Mouse (Mus musculus) midbrain, embryonic 13.5 days (tissue): ENCODE results near the gene Kif26b. TPM values are rescaled to one million over a fixed set of nuclear protein-coding genes. Genes with fewer than 3 reads are reported as not detected.

Source experiments
- ATAC-seq: fragments of 200-750 bp; cut with Nextera tagmentation; 2 replicates; pipeline ENCODE4 v1.8.0; 2017; ENCODE audit warnings: mild to moderate bottlenecking, moderate TSS enrichment, moderate library complexity
- H3K27ac ChIP-seq: fragments of 300-500 bp; sonication (generic); 2 replicates; pipeline ENCODE4 v1.5.1; 2015; ENCODE audit warnings: inconsistent platforms, mild to moderate bottlenecking, moderate library complexity
- H3K27me3 ChIP-seq: fragments of 300-500 bp; sonication (generic); 2 replicates; pipeline ENCODE4 v1.6.1; 2015; ENCODE audit warnings: mild to moderate bottlenecking, inconsistent platforms
- H3K36me3 ChIP-seq: fragments of 300-500 bp; sonication (generic); 2 replicates; pipeline ENCODE4 v1.6.1; 2015; ENCODE audit warnings: mild to moderate bottlenecking, inconsistent platforms
- H3K4me1 ChIP-seq: fragments of 300-500 bp; sonication (generic); replicated peaks from 2 replicates; pipeline ENCODE4 v1.6.1; 2015; ENCODE audit warnings: inconsistent platforms
- H3K4me2 ChIP-seq: fragments of 300-500 bp; sonication (generic); replicated peaks from 2 replicates; pipeline ENCODE4 v1.6.1; 2015; ENCODE audit warnings: moderate library complexity, mild to moderate bottlenecking, inconsistent platforms
- H3K4me3 ChIP-seq: fragments of 300-500 bp; sonication (generic); replicated peaks from 2 replicates; pipeline ENCODE4 v1.5.1; 2015; ENCODE audit warnings: mild to moderate bottlenecking, inconsistent platforms
- H3K9ac ChIP-seq: fragments of 300-500 bp; sonication (generic); replicated peaks from 2 replicates; pipeline ENCODE4 v1.6.1; 2015; ENCODE audit warnings: mild to moderate bottlenecking, inconsistent platforms
- H3K9me3 ChIP-seq: fragments of 300-500 bp; sonication (generic); 2 replicates; pipeline ENCODE4 v1.6.1; 2016; ENCODE audit warnings: mild to moderate bottlenecking, inconsistent platforms
- WGBS: fragments of 180-500 bp; shearing (Covaris S2); methylation state at CpG from one replicate; pipeline ENCODE4 v1.1.7; 2015; 5-methylcytosine and 5-hydroxymethylcytosine counted together
- polyA plus RNA-seq: library from polyadenylated mRNA; unstranded; fragments of >200 nt; fragmentation: Nextera tagmentation; extraction: Ambion mirVana; gene quantifications from 2 replicates; pipeline ENCODE4 v1.2.1, GENCODE M21; 2015

Gene Kif26b
- polyA plus RNA-seq, 1 experiment from 2014 or later, result 5.7 TPM

- H3K9ac ChIP-seq, result no peak overlapping the region
- H3K27me3 ChIP-seq, result no peaks in the 10 kb centered on the region
- 91% methylated on average over 8 of the region's 8 CpGs for WGBS
- H3K9me3 ChIP-seq, result no peaks in the 10 kb centered on the region; the same call in 1 of the 2 replicates
- no peak overlapping the region for H3K4me2 ChIP-seq
- no peak overlapping the region for H3K4me3 ChIP-seq
- ATAC-seq, result no peak
- no peak overlapping the region for H3K27ac ChIP-seq
- H3K4me1 ChIP-seq, result peaks cover 9% of the 10 kb centered on the region
- peaks cover 4% of the 10 kb centered on the region; the same call in 1 of the 2 replicates for H3K36me3 ChIP-seq
These were observed 14.3 kb downstream of the Kif26b start for GRCm38 (mm10) chr1:178542990-178543944.

DNA sequence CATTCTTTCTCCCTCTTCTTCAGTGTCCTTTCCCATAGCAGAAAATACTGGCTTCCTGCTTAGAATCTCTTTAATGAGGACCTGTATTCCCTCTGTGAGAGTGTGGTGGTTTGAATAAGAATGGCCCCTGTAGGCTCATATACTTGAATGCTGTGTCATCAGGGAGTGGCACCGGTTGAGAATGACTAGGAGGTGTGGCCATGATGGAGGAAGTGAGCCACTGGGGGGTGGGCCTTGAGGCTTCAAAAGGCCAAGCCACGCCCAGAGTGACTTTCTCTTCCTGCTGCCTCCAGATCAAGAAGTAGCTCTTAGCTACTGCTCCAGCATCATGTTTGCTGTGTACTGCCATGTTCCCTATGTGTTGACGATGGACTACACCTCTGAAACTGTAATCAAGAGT, 15.7 kb downstream of the Kif26b start:
- peaks cover 4% of the 10 kb centered on the region; the same call in 1 of the 2 replicates for H3K36me3 ChIP-seq
- H3K4me2 ChIP-seq, result no peak overlapping the region
- no peaks in the 10 kb centered on the region for H3K27me3 ChIP-seq
- H3K4me1 ChIP-seq, result peaks cover 9% of the 10 kb centered on the region
- ATAC-seq, result no peak
- WGBS, result 75% methylated on average over 3 of the region's 3 CpGs
- no peaks in the 10 kb centered on the region; the same call in 1 of the 2 replicates for H3K9me3 ChIP-seq
- no peak overlapping the region for H3K9ac ChIP-seq
- no peak overlapping the region for H3K4me3 ChIP-seq
- no peak overlapping the region for H3K27ac ChIP-seq

DNA sequence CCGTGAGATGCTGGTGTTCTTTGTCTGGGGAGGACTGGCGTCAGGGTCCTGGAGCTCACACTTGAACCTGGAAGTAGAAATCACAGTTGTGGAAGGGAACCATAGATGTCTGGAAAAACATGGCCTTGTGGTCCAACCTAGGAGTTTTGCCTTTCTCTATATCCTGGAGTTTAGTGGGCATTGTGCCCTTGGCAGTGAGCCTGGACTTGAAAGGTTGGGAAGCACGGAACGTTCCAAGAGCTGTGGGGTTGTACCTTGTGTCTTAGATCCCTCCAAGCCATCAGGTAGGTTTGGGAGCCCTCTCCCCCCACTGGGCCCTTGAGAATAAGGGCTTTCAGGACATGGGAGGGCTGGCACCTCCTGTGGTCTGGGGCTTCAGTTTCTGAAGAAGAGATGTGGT, 20.7 kb downstream of the Kif26b start:
- Histone ChIP-seq H3K4me1 (peaks cover 23% of the 10 kb centered on the region), H3K36me3 (peaks cover 4% of the 10 kb centered on the region; the same call in 1 of the 2 replicates), H3K27ac (no peak overlapping the region), H3K4me2 (no peak overlapping the region), H3K9ac (no peak overlapping the region), H3K9me3 (no peaks in the 10 kb centered on the region), H3K27me3 (no peaks in the 10 kb centered on the region), H3K4me3 (no peak overlapping the region)
- ATAC-seq, result no peak
- WGBS, result 90% methylated on average over 4 of the region's 4 CpGs

DNA sequence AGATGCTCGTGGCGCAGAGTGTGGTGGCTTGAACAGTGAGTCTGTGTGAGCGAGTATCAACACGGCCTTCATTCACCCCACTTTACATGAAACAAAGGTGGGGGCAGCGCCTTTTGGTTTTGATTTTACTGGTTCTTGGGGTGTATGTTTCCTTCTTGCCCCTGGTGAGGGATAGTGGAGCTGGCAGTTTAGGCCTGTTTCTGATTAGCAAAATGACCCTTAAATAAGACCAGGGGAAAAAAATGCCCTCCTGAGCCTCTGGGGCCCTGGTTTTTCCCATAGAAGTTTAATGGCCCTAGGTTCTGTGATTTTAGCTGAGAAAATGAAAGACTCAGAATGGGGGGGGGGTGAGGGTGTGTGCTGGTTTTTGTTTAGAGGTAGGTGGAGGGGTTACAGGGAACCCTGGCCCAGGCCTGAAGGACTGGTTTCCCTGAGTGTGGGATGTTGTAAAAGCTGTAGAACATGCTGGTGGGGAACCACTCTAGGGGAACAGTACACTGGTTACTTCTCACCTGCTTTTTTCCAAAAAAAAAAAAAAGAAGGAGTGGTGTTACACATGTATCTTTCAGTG, 21.6 kb downstream of the Kif26b start:
- whole genome bisulfite sequencing, result 89% methylated on average over 5 of the region's 5 CpGs
- H3K36me3 ChIP-seq, result no peaks in the 10 kb centered on the region
- ATAC-seq, result no peak
- H3K9ac ChIP-seq, result no peak overlapping the region
- H3K27ac ChIP-seq, result no peak overlapping the region
- no peaks in the 10 kb centered on the region for H3K27me3 ChIP-seq
- H3K4me2 ChIP-seq, result no peak overlapping the region
- peaks cover 23% of the 10 kb centered on the region for H3K4me1 ChIP-seq
- H3K9me3 ChIP-seq, result no peaks in the 10 kb centered on the region
- H3K4me3 ChIP-seq, result no peak overlapping the region

DNA sequence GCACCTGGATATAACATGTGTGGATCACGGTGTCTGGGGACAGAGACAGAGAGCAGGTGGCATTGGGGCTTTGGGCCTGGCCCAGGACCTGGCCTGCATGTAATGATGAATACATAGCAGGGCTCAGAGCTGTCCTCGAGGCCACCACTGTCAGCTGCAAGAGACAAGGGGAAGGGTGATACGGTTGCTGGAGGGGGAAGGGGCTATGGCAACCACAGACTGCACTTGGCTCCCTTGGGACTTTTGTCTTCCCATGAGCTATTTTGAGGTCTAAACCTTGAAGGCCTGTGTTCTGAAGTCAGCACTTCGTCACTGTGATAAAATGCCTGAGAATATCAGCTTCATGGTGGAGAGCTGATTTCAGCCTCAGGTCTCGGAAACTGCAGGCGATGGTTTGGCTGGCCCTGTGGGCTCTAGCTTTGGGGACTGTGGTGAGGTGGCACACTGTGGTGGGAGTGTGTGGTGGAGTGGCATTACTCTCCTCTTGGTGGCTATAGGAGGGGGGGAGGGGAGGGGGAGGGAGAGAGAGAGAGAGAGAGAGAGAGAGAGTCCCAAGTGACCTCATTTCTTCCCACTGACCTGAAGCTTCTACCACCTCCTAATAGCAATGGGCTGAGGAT, 23.5 kb downstream of the Kif26b start:
- Histone ChIP-seq H3K4me1 (peaks cover 23% of the 10 kb centered on the region), H3K9me3 (no peaks in the 10 kb centered on the region), H3K27me3 (no peaks in the 10 kb centered on the region), H3K4me3 (no peak overlapping the region), H3K36me3 (no peaks in the 10 kb centered on the region), H3K27ac (no peak overlapping the region), H3K4me2 (no peak overlapping the region), H3K9ac (no peak overlapping the region)
- WGBS, result 86% methylated on average over 6 of the region's 6 CpGs
- no peak for ATAC-seq

DNA sequence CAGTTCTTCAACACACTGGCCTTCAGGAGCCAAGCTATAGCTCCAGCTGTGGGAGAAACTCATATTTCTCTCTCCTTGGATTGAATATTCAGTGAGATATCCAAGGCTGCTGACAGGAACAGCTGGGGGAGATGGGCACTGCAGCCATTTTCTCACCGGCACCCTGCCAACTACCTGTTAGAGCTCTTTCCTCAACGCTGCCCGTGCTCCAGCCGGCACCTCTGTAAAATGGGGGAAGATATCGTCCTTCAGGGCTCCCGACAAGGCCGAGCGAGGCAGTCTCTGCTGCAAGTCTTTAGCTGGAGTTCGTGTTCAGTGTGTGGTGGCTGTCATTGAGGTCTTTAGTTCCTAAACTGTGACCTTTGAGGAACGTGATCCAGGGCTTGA, 24.0 kb downstream of the Kif26b start:
- Histone ChIP-seq H3K9me3 (no peaks in the 10 kb centered on the region), H3K9ac (no peak overlapping the region), H3K27ac (no peak overlapping the region), H3K36me3 (no peaks in the 10 kb centered on the region), H3K27me3 (no peaks in the 10 kb centered on the region), H3K4me2 (no peak overlapping the region), H3K4me3 (no peak overlapping the region), H3K4me1 (peaks cover 23% of the 10 kb centered on the region)
- no peak for ATAC-seq
- WGBS, result 68% methylated on average over 10 of the region's 10 CpGs

- Histone ChIP-seq H3K4me3 (no peak overlapping the region), H3K9me3 (peaks cover 4% of the 10 kb centered on the region; the same call in 1 of the 2 replicates), H3K27ac (no peak overlapping the region), H3K4me2 (no peak overlapping the region), H3K9ac (no peak overlapping the region), H3K4me1 (peaks cover 23% of the 10 kb centered on the region), H3K36me3 (no peaks in the 10 kb centered on the region), H3K27me3 (no peaks in the 10 kb centered on the region)
- ATAC-seq, result no peak
- 94% methylated on average over 8 of the region's 8 CpGs for WGBS
These were observed 27.3 kb downstream of the Kif26b start for GRCm38 (mm10) chr1:178556226-178556625.

DNA sequence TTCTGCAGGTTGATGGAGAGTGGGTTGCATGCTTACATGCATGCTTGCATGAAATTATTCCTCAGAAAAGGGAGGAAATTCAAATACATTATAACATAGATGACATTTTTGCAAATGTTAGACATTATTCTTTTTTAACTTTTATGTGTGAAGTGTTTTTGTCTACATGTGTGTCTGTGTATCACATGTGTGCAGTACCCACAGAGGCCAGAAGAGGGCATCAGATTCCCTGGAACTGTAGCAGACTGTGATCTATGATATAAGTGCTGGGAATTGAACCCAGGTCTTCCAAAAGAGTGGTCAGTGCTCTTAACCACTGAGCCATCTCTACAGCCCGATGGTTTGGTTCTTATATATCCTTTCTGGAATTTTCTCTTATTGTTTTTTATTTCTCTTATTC, 31.1 kb downstream of the Kif26b start:
- no peaks in the 10 kb centered on the region for H3K4me1 ChIP-seq
- no peak for ATAC-seq
- H3K9ac ChIP-seq, result no peak overlapping the region
- H3K4me3 ChIP-seq, result no peak overlapping the region
- no peak overlapping the region for H3K27ac ChIP-seq
- H3K27me3 ChIP-seq, result no peaks in the 10 kb centered on the region
- H3K36me3 ChIP-seq, result no peaks in the 10 kb centered on the region
- no peak overlapping the region for H3K4me2 ChIP-seq
- 100% methylated on average over 1 of the region's 1 CpGs for WGBS
- peaks cover 4% of the 10 kb centered on the region; the same call in 1 of the 2 replicates for H3K9me3 ChIP-seq

GRCm38 (mm10) chr1:178563834-178564233, 34.9 kb downstream of the Kif26b start:
- no peaks in the 10 kb centered on the region for H3K27me3 ChIP-seq
- H3K27ac ChIP-seq, result no peak overlapping the region
- no peaks in the 10 kb centered on the region for H3K36me3 ChIP-seq
- H3K4me1 ChIP-seq, result peaks cover 18% of the 10 kb centered on the region
- peaks cover 4% of the 10 kb centered on the region; the same call in 1 of the 2 replicates for H3K9me3 ChIP-seq
- H3K4me3 ChIP-seq, result no peak overlapping the region
- H3K9ac ChIP-seq, result no peak overlapping the region
- H3K4me2 ChIP-seq, result no peak overlapping the region
- 79% methylated on average over 2 of the region's 2 CpGs for WGBS
- no peak for ATAC-seq

GRCm38 (mm10) chr1:178564800-178565199, 35.9 kb downstream of the Kif26b start:
- H3K4me3 ChIP-seq, result no peak overlapping the region
- peaks cover 24% of the 10 kb centered on the region for H3K4me1 ChIP-seq
- H3K36me3 ChIP-seq, result no peaks in the 10 kb centered on the region
- H3K27ac ChIP-seq, result no peak overlapping the region
- peaks cover 4% of the 10 kb centered on the region; the same call in 1 of the 2 replicates for H3K9me3 ChIP-seq
- H3K9ac ChIP-seq, result no peak overlapping the region
- no peaks in the 10 kb centered on the region for H3K27me3 ChIP-seq
- WGBS, result 65% methylated on average over 4 of the region's 4 CpGs
- no peak overlapping the region for H3K4me2 ChIP-seq
- ATAC-seq, result no peak

GRCm38 (mm10) chr1:178568551-178569545, 39.9 kb downstream of the Kif26b start:
- H3K27ac ChIP-seq, result no peak overlapping the region
- H3K4me2 ChIP-seq, result no peak overlapping the region
- 76% methylated on average over 7 of the region's 7 CpGs for whole genome bisulfite sequencing
- ATAC-seq, result no peak
- H3K4me3 ChIP-seq, result no peak overlapping the region
- peaks cover 32% of the 10 kb centered on the region for H3K4me1 ChIP-seq
- H3K9ac ChIP-seq, result no peak overlapping the region
- H3K36me3 ChIP-seq, result no peaks in the 10 kb centered on the region
- H3K9me3 ChIP-seq, result no peaks in the 10 kb centered on the region
- no peaks in the 10 kb centered on the region for H3K27me3 ChIP-seq
